Mouse (Mus musculus) kidney, adult 18-20 months (tissue): Measurements from ENCODE around the gene Calm3.
A peak's percentile ranks its signal among the peaks of the same experiment; 100 is the strongest.

Experiments
- DNase-seq: peaks from one replicate; pipeline ENCODE4 v3.0.0; 2021

Calm3 gene

DNA sequence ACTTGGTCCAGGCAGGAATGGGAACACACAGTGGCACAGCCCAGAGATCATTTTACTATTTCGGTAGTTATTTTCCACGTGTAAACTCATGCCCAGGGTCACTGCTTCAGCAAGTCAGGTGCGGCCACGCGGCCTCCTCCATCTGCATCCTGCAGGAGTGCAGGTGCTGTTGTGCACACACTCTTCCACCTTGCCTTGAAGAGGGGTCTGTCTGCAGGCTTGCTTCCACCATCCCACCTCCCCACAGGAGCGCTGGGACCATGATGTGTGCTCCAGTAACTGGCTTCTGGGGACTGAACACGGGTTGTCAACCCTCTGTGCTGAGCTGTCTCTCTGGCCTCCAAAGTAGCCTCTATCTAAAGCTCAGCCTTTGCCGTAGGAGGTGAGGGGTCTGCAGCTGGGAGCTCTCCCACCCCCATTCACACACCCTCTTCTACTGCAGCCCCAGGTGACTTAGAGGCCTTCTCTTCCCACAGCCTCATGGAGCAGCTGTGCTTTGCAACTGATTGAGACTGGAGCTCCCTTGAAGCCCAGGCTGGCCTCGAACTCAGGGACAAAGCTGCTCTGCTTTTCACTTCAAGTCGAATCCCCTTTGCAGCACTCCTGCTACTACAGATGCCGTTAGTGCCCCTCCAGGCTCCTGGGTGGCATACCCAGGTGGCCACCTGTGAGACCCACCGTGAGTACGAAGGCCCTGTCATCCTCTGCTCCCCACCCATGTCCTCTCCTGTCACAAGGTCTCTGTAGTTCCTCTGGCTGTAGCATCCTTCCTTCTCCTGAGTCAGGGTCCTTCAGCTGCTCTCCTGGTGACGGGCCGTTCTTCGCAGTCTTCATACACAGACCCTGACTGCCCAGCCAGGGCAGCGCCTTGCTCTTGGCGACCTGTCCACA is 9.2 kb downstream of the Calm3 start:
- no peak for DNase-seq

DNA sequence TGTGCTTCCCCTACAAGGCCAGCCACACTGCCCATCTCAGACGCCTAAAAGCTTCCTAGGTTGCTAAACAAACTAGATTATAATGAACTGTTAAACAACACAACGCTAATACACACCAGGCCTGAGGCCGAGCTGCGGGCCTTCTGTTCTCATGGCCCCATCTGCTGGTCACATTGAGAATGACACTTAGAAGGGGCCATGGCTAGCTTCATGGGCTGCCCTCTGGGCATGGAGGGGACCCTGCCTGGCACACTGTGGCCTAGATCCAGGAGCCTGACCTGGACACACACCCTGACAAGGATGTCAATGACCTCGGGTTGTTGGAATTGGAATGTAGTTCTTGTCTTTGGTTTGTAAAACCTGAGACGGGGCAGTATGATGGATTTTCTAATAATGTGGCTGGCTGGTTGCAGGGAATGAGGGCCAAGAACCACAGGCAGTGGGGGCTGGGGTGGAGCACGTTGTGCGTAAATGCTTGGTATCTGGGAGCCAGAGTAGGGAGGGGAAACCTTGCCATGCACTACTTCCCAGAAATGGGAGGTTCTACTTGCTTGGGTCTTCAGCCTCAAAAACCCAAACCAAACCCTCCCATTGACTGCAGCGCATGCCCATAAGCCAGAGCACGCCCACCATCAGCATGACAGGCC is 10.0 kb downstream of the Calm3 start:
- peak; percentile 77 for DNase-seq

GRCm38 (mm10) chr7:16912360-16912759 is 11.6 kb downstream of the Calm3 start:
- no peak for DNase-seq

DNA sequence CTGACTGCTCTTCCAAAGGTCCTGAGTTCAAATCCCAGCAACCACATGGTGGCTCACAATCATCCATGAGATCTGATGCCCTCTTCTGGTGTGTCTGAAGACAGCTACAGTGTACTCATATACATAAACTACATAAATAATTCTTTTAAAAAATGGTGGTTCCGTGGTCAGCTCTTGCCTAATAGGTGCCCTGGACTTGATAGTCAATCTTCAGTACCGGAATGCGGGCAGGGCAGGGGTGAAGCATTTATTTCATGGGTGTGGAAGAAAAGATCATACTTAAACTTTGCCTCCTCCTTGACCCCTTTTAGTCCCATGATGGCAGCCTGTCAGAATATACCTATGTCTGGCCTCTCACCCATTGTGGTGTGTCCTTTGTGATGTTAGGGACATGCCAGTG is 12.0 kb downstream of the Calm3 start:
- DNase-seq = no peak

GRCm38 (mm10) chr7:16909909-16910308 is 14.0 kb downstream of the Calm3 start:
- no peak for DNase-seq

GRCm38 (mm10) chr7:16908859-16909258 is 15.1 kb downstream of the Calm3 start:
- DNase-seq = no peak

DNA sequence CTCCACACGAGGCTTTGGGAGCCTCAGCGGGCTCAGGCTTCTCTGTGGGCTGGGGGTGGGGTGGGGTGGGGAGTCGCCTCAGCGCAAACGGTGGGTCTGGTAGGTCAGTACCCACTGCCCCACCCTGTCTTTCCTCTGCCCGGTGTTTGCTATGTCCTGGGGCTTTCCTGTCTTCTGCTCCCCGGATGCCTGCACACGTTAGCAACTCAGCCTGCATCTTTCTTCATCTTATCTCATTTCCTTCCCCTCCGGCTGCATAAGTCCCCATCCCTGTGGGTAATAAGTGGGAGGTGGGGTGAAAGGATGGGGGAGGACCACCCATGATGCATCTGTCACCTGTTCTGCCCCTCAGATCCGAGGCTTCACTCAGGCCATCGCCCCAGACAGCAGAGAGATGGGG is 15.5 kb downstream of the Calm3 start:
- DNase-seq = no peak

DNA sequence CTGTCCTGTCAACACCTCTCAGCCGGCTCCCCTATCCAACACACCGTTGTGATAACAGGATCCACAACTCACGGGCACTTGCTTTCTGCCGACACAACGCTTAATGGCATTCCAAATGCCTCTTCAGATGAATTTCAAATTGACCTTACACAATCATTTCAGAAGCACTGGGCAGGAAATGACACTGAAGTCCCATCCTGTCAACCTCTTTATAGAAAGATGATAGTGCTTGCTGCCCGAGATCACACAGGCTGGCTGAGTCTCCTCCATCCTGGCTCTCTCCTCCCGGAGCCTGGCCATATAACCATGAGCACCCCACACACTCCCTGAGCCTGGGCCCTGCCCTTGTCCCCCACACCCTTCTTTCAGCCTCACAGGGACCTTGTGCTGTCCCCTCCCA is 16.1 kb downstream of the Calm3 start:
- DNase-seq = no peak

DNA sequence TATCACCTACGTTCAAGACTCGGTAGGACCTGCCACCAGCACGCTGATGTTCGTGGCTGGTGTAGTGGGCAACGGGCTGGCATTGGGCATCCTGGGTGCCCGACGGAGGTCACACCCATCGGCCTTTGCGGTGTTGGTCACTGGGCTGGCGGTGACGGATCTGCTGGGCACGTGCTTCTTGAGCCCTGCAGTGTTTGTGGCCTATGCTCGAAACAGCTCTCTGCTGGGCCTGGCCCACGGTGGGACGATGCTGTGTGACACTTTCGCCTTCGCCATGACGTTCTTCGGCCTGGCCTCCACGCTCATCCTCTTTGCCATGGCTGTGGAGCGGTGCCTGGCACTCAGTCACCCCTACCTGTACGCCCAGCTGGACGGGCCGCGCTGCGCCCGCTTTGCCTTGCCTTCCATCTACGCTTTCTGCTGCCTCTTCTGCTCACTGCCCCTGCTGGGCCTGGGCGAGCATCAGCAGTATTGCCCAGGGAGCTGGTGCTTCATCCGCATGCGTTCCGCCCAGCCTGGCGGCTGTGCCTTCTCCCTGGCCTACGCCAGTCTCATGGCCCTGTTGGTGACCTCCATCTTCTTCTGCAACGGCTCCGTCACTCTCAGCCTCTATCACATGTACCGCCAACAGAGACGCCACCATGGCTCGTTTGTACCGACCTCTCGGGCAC is 16.9 kb downstream of the Calm3 start:
- no peak for DNase-seq

- DNase-seq = no peak
Measured at GRCm38 (mm10) chr7:16906281-16906680, 17.6 kb downstream of the Calm3 start, which contains the start of gene Ptgir. Ptgir (plus strand) TSS chr7:16906490.

DNA sequence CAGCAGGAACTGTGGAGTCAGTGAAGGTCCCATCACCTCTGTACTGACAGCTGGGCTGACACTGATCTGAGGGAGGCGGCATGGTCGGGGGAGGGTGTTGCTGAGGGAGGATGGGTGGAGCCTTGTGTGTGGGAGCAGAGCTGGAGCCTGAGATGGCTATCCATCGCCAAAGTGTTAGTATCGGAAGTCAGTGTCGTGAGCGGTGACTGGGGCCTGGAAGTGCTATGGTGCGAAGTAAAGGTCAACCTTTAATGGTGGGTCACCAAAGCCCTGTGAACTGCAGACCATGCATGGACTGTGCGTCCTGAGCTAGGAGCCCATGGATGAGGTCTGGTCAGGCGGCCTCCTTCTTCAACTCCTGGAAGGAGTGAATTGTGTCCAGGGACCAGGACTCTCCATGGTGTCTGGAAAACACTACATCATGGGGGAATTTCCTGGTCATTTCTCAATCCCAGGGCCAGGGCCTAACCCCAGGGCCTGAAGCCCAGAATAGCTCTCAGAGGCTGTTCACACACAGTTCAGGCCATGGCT is 18.4 kb downstream of the Calm3 start:
- peak; percentile 35 for DNase-seq

DNA sequence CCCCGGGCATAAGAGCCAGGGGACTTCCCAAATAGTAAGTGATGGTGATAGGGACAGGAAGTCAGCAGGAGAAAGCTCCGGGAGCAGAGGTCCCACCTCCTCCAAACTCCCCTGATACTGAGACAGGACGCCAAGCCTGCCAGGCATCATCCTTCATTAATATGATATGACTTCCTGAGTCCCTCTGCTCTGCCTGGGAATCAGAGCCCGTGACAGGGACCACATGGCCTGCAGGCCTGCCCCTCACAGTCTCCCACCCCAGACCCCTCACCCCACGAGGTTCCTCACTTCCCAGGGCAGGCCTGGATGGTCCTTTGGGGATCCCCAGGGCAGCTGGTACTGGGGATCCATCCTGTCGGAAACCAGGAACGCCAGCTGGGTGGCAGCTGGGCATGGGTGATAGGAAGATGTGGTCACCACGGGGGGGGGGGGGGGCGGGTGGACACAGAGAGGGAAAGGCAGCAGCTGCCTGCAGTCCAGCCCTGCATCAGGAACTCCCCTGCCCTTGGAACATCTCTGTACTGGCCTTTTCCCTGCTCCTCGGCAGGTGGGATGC is 19.7 kb downstream of the Calm3 start:
- no peak for DNase-seq

DNA sequence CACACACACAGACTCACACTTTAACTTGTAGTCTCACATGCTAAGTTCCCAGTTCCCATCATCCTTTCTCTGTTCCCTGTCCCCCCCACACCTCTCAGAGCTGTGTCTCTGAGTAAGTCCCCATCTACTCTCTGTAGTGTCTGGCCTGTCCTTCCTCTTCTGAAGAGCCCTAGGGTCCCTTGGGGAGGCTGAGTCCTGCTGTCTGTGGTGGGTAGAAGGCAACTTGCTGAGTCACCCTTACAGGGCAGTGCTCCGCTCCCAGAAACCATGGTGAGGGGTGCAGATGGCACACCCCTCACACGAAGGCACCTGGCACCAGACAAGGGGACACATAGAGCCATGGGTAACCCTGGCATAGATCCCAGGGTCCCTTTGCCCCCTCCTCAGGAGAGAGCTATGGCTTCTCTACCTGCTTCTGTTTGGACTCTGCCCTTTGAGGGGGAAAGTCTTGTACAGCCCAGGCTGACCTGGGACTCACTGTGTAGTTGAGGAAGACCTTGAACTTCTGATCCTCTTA is 20.4 kb downstream of the Calm3 start:
- DNase-seq = no peak

DNA sequence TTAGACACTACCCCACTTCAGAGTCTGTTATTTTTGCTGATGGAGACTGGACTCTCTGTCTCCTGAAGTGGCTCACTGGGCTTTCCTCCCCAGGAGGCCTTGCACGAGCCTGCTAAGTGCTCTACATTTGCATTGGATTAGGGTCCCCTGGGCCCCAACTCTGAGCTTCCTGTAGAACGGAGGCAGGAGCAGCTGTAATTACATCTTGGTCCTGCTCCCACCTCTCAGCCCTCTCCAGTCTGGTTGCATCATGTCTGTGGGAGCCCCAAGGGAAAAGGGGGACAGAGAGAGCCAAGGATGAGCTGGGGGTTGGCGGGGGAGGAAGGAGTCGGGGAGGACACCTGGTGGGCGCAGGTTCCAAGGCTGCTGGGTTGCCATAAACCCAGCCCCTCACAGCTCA is 23.4 kb downstream of the Calm3 start:
- no peak for DNase-seq

- no peak for DNase-seq
Measured at GRCm38 (mm10) chr7:16895511-16895910, 28.4 kb downstream of the Calm3 start.

DNA sequence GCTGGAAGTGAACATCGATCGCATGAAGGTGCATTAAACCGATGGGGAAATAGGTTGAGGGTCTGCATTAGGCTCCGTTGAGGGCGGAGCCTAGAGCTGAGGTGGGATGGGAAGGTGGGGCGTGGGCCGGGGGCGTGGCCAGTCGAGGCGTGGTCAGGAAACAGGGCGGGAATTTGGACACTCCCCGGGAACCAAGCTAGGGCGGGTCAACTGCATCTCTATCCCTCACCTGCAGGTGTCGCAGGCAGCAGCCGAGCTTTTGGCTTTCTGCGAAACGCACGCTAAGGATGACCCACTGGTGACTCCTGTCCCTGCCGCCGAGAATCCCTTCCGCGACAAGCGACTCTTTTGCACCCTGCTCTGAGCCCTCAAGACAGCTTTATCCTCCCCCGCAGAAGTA is 28.9 kb downstream of the Calm3 start:
- peak; percentile 76 for DNase-seq

GRCm38 (mm10) chr7:16894279-16894678 is 29.6 kb downstream of the Calm3 start:
- DNase-seq = no peak

DNA sequence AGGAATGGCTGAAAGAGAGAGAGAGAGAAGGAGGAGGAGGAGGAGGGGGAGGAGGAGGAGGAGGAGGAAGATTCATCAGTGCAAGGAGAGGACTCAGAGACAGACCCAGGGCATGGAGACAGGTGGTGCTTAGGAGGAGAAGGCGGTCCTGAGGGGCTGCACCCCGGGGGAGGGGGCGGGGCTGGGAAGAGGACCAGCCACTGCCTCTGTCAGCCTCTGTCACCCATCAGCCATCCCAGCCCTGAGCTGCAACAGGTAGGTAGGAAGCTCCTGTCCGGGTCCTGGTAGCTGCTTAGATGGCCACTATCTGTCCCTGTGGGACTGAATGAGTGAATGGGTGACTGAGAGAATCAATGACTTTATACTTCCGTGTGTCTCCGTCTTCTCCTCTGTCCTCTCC is 30.3 kb downstream of the Calm3 start:
- no peak for DNase-seq

DNA sequence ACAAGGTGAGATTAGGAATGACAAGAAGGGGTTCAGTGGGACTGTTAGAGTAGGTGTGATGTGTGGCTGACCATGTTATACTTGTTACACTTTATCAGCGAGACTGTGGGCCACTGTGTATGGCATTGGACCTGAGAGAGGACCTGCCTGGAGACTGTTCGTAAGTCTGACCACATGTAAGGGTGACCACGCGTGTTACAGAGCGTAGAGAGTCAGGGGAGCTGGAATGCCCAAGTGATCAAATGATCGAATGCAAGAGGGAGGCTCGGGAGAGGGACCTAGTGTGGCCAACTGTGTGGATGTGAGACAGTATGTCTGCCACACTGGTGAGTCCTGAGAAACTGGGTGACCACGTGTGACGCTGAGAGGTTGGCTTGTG is 31.6 kb downstream of the Calm3 start:
- DNase-seq = no peak

DNA sequence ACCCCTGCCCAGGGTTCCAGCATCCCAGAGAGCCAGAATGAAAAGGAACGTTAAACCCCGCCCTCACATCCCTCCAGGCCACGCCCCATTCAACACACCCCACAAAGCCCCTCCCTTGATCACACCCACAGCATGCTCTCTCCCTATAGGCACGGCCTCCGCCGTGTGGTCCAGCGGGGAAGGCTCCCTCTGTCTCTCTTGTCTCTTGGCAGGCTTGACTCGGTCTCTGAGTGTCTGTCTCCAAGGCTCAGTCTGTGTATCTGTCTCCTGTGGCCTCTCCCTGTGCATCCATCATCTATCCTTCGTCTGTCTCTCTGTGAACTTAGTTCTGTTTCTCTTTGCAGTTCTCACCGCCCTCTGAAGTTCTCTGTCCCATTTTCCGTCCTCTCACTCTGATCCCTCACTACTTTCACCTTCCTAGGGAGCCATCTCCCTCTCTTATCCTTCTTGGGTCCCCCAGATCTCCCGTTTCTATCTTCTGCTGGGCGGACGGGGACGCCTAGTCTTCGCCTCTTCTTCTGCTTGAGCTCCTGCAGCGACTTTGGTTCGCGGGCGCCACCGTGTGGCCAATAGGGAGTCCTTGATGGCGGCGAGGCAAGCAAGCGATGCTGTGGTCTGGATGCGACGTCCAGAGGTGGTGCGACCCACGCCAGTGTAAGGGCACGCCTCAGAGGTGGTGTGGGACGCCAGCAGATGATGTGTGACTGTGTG is 32.1 kb downstream of the Calm3 start, which contains the start of gene Gng8:
Gene Gng8 (plus strand): TSS at position 146 of the 711 bp plus-strand sequence.
- peak; percentile 88 for DNase-seq

GRCm38 (mm10) chr7:16890944-16891343 is 33.0 kb downstream of the Calm3 start:
- peak; percentile 46 for DNase-seq

GRCm38 (mm10) chr7:16890536-16890935 is 33.4 kb downstream of the Calm3 start:
- peak; percentile 23 for DNase-seq
